Mouse (Mus musculus): ENCODE results near the gene Lif.

The Lif gene

DNA sequence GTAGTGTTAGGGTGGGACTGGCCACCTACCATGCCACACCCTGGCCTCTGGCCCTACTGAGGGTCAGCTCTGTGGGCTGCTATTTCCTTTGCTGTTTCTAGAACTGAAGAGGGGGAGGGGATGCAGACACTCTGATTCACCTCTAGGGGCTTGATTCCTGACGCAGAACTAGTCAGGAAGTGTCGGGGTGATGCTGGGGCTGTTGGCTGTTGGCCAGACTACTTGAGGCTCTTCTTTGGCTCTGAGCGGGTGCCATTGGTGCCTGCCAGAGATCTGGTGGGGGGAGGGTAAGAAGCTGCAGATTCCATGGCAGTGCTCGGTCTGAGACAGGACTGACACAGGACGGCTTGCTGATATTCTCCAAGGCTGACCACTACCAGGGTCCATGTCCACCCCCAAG is 4.6 kb downstream of the Lif start:
- peak; percentile 59 to 70 for DNase-seq (ENCODE audit: low spot score in 2 of 2)

DNA sequence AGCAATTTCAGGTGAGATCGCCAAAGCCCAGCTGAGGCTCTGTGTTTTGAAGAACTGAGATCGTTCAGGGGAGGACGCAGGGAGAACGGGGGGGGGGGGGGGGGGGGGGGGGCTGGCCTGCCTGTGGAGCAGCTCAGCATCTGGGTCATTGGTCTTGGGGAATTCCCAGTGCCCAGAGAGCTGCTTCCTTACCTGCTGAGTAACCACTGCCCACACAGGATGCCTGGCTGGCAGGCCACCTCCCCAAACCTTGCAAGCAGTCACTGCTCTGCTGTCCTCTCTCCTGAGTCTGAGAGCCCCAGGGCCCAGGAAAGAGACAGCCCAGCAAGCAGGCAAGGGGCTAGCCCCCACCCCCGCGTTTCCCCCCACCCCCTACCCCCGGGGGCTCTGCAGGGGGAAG is 5.5 kb downstream of the Lif start:
- no peak for DNase-seq (ENCODE audit: low spot score in 2 of 2)

DNA sequence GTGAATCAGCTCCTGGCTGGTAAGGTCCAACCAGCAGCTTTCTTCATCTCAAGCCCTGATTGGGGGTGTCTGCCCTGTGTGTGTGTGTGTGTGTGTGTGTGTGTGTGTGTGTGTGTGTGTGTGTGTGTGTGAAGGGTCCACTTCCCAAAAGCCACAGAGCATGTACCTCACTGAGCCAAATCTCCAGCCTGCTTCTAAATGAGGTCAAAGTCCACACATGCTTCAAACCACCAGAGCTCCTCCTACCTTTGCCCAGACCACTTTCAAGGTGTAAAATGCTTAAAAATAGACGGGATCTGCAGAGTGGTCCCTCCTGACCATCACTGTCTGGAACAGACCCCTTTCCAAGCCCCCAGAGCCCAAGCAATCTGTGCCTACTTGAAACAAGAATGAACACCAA is 5.9 kb downstream of the Lif start:
- no peak for DNase-seq (ENCODE audit: low spot score in 2 of 2)

DNA sequence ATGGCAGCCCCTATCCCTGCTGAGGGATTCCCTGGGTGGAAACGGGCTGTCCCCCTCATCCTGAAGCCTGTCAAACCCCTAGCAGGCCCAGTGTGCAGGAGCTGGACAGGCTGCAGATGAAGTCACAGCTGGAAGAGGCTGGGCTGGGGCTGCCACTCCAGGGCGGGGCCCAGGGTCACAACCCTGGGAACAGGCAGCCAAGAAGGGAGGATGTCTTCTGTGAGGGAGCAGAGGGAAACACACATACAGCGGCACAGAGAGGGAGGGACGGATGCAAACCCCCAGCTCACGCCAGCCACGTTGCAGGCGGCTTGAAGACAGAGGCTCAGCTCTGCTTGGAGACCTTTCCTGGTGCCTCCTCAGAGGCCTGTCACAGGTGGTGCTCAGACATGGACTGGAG is 6.7 kb downstream of the Lif start:
- no peak for DNase-seq (ENCODE audit: low spot score in 2 of 2)

DNA sequence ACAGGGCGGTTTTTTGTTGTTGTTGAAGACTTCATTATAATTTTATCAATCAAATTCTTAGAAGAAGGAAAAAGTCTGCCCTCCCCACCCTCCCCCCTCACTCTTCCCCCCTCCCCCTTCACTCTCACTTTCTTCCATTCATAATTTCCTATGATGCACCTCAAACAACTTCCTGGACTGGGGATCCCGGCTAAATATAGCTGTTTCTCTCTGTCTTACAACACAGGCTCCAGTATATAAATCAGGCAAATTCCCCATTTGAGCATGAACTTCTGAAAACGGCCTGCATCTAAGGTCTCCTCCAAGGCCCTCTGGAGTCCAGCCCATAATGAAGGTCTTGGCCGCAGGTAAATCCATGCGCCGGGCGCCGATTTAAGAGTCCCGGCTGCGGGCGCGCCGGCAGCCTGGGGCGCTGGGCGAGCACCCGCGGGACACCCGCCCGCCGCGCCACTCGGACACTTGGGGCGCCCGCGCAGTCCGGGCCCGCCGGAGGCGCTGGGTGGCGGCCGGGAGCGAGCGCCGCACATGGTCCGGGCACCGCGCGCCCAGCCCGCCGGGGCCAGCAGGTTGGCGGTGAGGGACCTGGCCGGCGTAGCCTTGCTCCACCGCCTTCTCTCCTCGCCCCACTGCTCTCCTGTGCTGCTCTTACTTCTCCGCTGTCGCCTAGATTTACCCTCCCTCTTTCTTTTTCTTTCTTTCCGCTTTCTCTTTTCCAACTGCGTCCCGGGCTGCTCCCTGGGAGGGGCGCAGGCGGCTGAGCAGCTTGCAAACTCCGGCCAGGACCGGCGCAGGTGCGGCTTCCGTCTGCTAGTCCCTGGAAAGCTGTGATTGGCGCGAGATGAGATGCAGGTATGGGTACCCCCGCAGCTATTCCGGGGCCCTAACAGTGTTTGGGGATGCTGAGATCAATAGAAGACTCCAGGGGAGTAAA is 9.2 kb downstream of the Lif start:
- DNase-seq (ENCODE audit: low spot score in 2 of 2): no peak

DNA sequence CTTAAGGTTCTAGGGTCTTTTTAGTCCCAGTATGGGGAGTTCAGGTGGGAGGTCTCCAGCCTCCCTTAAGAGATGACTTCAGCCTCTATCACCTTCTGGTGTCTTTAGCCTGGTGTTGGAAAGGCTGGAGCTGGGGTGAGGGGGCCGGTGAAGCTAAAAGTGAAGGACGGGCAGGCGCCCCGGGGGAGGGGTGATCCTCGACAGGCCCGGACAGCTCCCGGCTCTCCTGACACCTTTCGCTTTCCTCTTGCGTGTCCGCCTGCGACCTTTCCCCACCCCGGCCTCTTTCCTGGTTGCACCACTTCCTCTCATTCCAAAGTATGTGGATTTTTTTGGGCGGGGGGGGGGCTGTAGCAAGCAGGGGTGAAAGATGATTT is 9.8 kb downstream of the Lif start:
- DNase-seq (ENCODE audit: low spot score in 2 of 2): no peak

DNA sequence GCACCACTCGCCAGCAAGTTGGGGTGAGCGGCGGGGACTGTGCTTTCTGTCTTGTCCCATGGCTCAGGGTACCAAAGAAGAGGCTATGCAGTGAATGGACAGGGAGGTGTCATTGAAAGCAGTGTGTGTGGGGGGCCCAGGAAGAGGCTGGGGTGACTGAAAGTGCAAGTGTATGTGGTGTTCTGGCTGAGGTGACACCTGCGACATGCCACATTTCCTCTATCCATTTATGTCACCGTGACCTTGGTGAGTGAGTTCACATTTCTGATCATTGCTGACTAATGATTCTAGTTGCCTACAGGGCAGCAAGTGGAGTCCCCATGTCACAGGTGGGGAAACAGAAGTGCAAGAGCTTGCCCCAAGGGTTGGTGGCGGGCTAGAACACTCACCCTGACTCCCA is 11.1 kb downstream of the Lif start:
- no peak for DNase-seq (ENCODE audit: low spot score in 2 of 2)

DNA sequence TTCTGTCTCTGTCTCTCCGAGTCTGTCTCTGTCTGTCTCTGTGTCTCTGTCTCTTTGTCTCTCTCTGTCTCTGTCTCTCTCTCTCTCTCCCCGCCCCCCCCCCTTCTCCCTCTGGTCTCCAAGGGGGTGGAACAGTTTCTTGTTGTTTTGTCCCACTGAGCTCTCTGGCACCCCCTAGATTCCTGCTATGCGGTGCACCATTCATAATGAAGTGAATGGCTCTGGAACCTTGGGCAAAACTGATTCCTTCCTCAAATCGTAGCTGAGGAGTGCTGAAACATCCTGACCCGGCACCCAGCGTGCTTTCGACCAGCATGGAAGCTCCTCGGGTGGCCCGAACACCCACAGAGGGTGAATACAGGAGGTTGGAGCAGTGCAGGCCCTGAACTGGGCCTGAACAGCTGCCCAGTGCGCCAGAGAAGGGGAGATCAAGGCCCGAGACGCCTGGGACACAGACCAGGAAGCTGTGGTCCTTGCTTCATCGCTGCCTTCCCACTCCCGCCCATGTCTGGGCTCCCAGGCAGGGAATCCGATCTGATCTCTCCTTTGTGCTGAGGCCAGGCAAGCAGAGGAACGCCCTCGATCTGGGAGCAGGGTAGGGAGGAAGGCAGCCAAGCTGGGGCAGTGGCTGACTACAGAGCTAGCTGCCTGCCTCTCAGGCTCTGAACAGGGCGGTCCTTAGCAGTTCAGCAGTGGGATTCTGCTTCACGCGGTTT is 13.5 kb downstream of the Lif start:
- DNase-seq (ENCODE audit: low spot score in 2 of 2): no peak

DNA sequence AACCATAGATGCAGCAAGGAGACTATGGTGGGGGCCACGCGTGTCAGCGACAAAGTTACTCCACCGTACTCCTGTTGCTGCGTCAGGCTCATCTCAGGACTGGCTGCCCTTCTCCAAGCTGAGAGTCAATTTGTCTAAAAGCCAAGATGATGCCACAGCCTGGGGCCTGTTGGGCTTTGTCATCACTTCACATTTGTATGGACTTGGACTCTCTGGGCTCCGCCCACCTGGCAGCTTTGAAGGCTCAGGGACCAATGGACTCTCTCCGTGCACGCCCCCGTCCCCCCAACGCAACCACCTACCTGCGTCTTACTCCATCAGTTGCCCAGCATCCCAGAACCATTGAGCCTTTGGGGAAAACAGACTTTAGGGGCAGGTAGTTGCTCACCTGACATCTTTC is 14.2 kb downstream of the Lif start:
- DNase-seq (ENCODE audit: low spot score in 2 of 2): no peak

DNA sequence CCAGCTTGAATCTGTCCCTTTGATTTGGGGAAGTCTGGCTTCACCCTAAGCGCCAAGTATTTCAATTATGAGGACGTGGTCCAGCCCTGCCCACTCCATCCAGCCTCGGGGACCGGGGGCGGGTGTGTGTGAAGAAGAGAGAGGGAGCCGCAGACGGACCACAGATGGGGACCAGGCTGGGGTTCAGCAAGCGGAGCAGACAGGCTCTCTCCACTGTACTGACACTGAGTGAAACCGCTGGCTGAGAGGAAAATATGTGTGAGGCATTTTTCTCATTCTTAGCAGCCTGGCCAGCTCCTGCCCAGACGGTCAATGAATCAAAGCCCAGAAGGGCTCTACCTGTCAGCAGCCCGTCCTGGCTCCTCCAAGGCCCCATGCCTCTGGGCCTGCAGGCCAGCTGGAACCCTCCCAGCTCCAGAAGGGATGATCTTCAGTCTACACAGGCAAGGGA is 19.1 kb downstream of the Lif start:
- no peak for DNase-seq (ENCODE audit: low spot score in 2 of 2)

DNA sequence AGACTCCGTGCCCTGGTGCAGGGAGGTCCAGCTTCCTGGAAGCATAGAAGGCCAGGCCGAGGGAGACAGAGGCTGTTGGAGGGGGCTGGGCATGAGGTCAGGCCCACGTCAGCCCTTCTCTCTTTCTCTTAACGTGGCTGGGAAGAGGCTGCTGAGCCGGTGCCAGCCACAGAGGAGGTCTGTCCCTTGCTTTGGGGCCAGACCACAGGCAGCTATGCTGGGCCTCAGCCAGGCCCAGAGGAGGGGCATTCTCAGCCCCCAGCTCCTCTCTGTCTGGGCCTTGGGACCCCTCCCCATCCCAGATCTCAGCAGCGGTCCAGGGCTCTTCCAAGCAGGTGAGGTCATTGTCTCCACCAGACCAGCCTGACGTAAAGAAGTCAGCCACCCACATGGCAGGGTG is 22.6 kb downstream of the Lif start:
- no peak for DNase-seq (ENCODE audit: low spot score in 2 of 2)

DNA sequence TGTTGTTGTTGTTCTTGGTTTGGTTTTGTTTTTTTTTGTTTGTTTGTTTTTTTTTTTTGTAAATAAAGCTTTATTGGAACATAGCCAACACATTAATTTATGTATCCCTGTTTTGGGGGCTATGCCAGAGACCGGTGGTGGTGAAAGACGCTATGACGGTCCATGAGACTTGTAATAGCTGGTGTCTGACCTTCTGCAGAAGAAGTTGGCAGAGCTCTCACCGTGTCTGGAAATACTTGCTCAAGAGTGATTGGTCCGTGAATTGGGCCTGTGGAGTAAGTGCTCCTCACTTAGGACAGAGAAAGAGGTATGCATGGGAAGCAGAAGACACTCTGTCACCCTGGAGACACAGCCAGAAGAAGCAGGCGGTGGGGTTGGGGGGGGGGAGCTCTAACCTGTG is 24.5 kb downstream of the Lif start:
- no peak for DNase-seq (ENCODE audit: low spot score in 2 of 2)

DNA sequence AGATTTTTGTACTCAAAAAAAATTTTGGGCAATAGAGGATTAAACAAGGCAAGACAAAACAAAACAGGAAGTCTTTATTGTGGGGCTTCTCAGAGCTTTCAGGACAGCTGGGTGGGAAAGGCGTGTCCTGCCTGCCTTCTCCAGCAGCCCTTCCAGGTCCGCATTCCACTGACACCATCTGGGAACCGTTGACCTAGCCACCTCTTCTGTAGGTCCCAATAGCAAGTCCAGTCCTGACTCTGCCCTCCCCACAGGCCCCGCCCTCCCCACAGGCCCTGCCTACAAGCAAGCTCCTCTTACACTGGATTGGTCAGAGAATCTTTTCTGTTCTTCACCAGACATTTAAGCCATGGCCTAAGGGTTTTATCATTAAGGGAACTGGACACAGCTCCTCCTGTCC is 26.3 kb downstream of the Lif start:
- DNase-seq (ENCODE audit: low spot score in 2 of 2): no peak

DNA sequence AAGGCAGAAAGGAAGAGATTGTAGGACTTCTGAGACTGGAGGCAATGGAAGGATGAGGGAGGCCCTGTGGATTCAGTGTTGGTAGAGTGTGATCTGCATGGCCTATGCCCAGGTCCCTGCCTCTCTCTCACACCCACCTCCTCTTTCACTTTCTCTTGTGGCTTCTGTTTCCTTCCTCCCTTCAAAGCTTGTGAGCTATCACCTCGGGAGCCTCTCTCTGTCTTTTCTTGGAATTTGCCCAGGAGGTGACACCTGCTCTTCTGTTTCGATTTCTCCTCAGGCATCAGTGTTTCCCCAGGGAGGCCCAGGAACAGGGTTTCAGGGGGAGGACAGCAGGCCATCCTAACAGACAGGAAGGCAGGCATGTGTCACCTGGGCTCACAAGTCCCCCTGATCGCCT is 31.9 kb downstream of the Lif start:
- DNase-seq (ENCODE audit: low spot score in 2 of 2): no peak

DNA sequence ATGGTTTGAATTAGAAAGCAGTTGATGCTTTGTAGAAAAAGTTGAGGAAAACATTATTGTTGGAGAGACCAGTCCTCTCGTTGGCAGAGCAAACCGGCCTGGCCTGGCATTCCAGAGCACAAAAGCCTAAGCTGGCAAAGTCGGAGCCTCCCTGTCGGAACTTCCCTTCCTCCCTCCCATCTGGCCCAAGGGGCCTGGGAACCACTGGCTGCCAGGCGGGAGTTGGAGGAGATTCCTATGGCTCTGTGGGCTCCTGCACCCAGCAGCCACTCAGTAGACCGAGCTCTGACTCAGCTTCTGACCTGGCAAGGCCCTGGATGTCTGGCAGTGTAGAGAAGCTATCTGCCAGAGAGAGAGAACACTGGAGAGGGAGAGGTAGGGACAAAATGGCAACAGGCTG is 34.3 kb downstream of the Lif start:
- peak; percentile 79 to 80 for DNase-seq (ENCODE audit: low spot score in 2 of 2)

DNA sequence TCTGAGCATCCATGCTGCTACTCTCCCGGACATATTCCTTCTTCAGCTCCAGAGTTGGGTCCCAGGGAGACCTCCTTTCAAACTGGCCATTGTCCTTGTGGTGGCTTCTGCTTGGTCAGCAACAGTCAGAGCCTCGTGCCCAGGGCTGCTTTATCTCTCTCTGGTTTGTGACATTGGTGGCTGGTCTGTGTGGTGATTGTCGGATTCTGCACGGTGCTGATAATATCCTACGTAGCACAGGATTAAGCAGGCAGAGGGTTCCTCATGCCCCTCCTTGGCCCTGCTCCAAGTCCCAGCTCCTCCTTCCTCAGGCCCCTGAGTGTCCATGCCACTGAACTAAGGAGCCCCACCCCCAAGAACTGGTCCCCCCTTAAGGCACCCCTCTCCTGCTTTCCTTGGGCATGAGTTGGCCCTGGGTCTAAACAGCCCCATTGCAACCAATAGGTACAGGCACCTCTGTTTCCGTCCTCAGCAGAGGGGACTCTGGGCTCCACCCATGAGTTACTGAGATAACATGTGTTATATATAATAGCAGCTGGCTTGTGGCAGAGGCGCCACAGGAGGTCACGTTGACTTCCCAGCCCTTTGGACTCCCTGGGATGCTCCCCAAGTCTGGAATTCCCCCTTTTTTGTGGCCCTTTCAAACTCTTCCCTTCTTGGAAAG is 35.0 kb downstream of the Lif start:
- DNase-seq (ENCODE audit: low spot score in 2 of 2): no peak

DNA sequence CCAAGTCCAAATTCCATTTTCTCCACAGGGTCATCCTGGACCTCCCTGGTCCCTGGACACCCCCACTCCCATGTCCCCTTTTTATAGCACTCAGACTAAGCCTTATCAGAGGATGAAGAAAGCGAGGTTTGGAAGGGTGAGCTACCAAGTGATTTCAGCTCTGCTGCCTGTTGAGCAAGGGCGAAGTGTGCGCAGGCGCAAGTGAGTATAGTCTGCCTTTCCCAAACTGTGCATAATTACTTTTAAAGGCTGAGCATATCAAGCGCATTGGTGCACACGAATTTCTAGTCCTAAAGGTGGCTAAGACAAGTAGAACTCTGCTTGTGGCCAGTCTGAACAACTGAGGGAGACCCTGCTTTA is 35.5 kb downstream of the Lif start:
- DNase-seq (ENCODE audit: low spot score in 2 of 2): no peak

DNA sequence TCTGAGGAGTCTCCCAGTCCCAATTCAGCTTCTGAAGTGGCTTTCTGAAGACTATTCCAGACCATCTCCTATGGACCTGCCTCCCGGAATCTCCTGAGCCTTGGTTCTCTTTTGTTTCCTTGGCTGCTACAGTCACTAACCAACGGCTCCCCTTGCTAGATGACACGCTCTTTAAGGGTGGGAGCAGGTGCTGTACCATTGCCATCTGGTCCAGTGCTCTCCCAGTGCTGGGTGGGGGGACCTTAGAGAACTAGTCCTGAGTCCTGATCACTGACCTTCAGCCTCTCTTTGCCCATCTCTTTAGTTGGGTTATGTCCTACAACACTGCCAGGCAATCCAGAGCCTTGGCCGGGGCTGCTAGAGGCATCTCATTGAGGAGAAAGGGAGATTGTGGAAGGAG is 36.1 kb downstream of the Lif start:
- no peak for DNase-seq (ENCODE audit: low spot score in 2 of 2)

DNA sequence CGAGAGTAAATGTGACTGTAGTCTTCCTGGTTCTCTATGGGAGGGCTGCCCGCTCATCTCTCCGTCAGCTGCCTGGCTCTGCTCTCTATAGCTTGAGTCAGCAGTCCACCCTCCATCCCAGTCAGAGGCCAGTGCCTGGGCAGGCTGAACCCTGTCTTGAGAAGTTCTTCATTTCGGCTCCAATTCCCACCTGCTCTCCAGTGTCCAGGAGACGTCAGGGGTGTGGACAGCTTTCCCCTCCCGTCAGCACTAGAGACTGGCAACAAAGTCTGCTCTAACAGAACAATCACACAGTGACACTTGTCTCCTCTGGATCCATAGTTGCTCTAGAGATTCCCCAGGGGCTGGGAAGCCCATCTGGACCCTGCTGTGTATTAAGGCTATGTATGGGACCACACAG is 36.7 kb downstream of the Lif start:
- DNase-seq (ENCODE audit: low spot score in 2 of 2): no peak

DNA sequence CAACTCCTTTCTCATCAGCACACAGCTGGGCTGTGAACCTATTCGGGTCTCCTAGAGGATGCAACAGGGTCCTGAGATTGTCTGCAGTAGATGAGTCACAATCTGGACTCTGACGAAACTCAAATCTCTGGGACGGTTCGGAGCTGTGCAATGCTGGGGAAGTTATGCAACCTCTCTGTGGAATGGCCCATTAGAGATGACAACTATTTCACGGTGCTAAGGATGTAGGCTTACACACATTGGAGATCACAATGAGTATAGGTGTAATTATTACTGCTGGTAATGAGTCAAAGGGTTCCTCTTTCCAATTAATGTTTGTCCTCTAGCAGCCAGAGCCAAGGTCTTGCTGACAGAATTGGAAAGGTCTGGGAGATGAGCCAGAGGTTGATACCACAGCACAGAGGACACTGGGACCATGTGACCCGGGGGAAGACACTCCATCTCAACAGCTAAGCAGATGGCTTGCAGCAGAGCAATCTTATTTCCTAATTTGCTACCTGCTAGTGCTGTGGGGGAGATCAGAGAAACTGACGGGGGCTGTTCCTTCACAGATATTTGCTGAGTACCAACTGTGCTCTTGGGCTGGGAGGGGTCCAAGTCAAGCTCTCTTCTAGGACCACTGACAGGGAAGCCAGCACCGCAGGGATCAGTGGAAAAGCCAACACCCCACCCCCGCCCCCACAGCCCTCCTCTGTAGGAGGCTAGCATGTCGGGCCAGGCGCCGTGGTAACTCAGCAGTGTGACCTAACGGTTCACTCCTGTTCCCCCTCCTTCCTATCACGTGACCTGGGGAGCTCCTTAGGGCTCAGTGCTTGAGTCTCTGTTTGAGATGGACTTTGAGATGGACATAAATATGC is 37.4 kb downstream of the Lif start:
- no peak for DNase-seq (ENCODE audit: low spot score in 2 of 2)

DNA sequence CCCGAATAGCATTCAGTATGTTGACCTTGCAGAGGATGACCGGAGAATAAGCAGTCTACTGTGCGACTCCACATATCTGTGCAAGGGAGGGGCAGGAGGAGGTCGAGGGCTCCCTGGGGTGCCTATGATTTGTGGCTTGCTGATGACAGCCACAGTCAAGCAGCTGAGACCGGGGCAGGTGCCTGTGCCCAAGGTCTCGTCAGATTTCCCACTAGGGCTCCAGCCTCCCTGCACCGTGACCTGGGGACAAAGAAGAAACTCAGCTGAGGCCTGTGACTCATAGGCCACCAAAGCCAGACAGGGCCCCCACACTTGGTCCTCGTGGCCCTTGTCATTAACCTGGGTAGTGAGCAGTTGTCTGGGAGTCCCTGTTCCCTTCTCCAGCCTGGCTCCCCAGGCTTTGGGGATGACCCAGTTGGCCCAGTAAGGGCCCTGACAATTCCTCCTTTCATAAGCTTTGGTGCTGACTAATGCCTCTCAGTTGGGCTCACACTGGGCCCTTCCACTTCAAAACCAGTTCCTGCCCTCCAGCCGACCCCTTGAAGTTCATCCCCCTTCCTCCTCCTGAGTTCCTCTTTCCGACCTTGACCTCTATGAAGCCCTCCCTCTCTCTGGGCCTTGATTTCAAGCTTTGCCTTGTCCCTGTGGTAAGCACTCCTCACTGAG is 39.4 kb downstream of the Lif start:
- DNase-seq (ENCODE audit: low spot score in 2 of 2): peak in 1 of 2 experiments; percentile 32

Measured in right cerebral cortex, postnatal 10 days (tissue).